Mouse (Mus musculus) kidney, adult 2 months (tissue): ENCODE data around the gene Dnah2. TPM values are rescaled to one million over a fixed set of nuclear protein-coding genes. Genes with fewer than 3 reads are reported as not detected.
A peak's percentile ranks its signal among the peaks of the same experiment; 100 is the strongest.

ENCODE experiments used
- DNase-seq: peaks from one replicate; pipeline ENCODE4 v3.0.0; 2021
- H3K27ac ChIP-seq: fragments of 200-500 bp; 2 replicates; pipeline ENCODE4 v1.5.1; 2012; ENCODE audit warnings: low read depth, low read length, control low read depth, inconsistent platforms; ENCODE audit not compliant: insufficient read depth
- H3K27me3 ChIP-seq: fragments of 200-500 bp; replicated peaks from 2 replicates; pipeline ENCODE4 v1.6.1; 2012; ENCODE audit warnings: mild to moderate bottlenecking, moderate library complexity, low read length, inconsistent platforms; ENCODE audit not compliant: control insufficient read depth, insufficient read depth
- H3K36me3 ChIP-seq: fragments of 200-500 bp; 2 replicates; pipeline ENCODE4 v1.6.1; 2012; ENCODE audit warnings: mild to moderate bottlenecking, moderate library complexity, low read length, inconsistent platforms; ENCODE audit not compliant: control insufficient read depth, insufficient read depth
- H3K4me1 ChIP-seq: fragments of 200-500 bp; 2 replicates; pipeline ENCODE4 v1.6.1; 2011; ENCODE audit warnings: low read length; ENCODE audit not compliant: control insufficient read depth, insufficient read depth
- H3K4me3 ChIP-seq: fragments of 200-500 bp; 2 replicates; pipeline ENCODE4 v1.5.1; 2011; ENCODE audit warnings: mild to moderate bottlenecking, low read depth, low read length, control low read depth; ENCODE audit not compliant: insufficient read depth
- CTCF ChIP-seq: fragments of 200-500 bp; conservative IDR thresholded peaks from 2 replicates; pipeline ENCODE4 v1.5.1; 2011; ENCODE audit warnings: low read depth, mild to moderate bottlenecking, control low read depth, low read length, moderate library complexity, mixed read lengths; ENCODE audit not compliant: insufficient read depth, insufficient read length
- POLR2A ChIP-seq: fragments of 200-500 bp; IDR thresholded peaks from one replicate; pipeline ENCODE4 v1.6.1; 2011; ENCODE audit warnings: low read depth, low read length, control low read depth
- WGBS: fragments of 180-500 bp; shearing (Covaris S2); methylation state at CpG from one replicate; pipeline ENCODE4 v1.1.7; 2018; 5-methylcytosine and 5-hydroxymethylcytosine counted together
- polyA plus RNA-seq: library from polyadenylated mRNA; depleted of rRNA; stranded (reverse); fragments of >200 nt; gene quantifications from 2 replicates; pipeline ENCODE4 v1.2.3, GENCODE M21; 2012

The Dnah2 gene
- polyA plus RNA-seq, 1 experiment, result 0.50 TPM

- DNase-seq, result no peak
- WGBS, result 74% methylated on average over 5 of the region's 5 CpGs
- TF ChIP-seq CTCF (no peak), POLR2A (no peak)
- Histone ChIP-seq H3K4me1 (no peaks in the 10 kb centered on the region), H3K36me3 (no peaks in the 10 kb centered on the region), H3K4me3 (no peak overlapping the region), H3K27me3 (no peaks in the 10 kb centered on the region), H3K27ac (no peak overlapping the region)
Measured at GRCm38 (mm10) chr11:69554539-69555140, 5.7 kb upstream of the Dnah2 start.

GRCm38 (mm10) chr11:69553341-69553721 is 4.4 kb upstream of the Dnah2 start:
- H3K27ac ChIP-seq, result no peak overlapping the region
- DNase-seq, result no peak
- H3K4me1 ChIP-seq, result no peaks in the 10 kb centered on the region
- 29% methylated on average over 2 of the region's 2 CpGs for WGBS
- no peaks in the 10 kb centered on the region for H3K36me3 ChIP-seq
- no peaks in the 10 kb centered on the region for H3K27me3 ChIP-seq
- TF ChIP-seq CTCF (no peak), POLR2A (no peak)
- no peak overlapping the region for H3K4me3 ChIP-seq

GRCm38 (mm10) chr11:69552622-69553340 is 3.9 kb upstream of the Dnah2 start:
- TF ChIP-seq CTCF (no peak), POLR2A (no peak)
- Histone ChIP-seq H3K36me3 (no peaks in the 10 kb centered on the region), H3K27ac (no peak overlapping the region), H3K4me1 (no peaks in the 10 kb centered on the region), H3K27me3 (no peaks in the 10 kb centered on the region), H3K4me3 (no peak overlapping the region)
- DNase-seq, result no peak
- 31% methylated on average over 14 of the region's 14 CpGs for WGBS

GRCm38 (mm10) chr11:69551310-69551709 is 2.4 kb upstream of the Dnah2 start:
- no peak overlapping the region for H3K27ac ChIP-seq
- no peak for DNase-seq
- peaks cover 7% of the 10 kb centered on the region; the same call in 1 of the 2 replicates for H3K4me1 ChIP-seq
- WGBS, result 68% methylated on average over 4 of the region's 4 CpGs
- H3K27me3 ChIP-seq, result no peaks in the 10 kb centered on the region
- no peaks in the 10 kb centered on the region for H3K36me3 ChIP-seq
- TF ChIP-seq POLR2A (no peak), CTCF (no peak)
- H3K4me3 ChIP-seq, result no peak overlapping the region

GRCm38 (mm10) chr11:69547071-69547470 is 1.8 kb downstream of the Dnah2 start:
- Histone ChIP-seq H3K27me3 (no peaks in the 10 kb centered on the region), H3K27ac (no peak overlapping the region), H3K4me1 (peaks cover 7% of the 10 kb centered on the region; the same call in 1 of the 2 replicates), H3K4me3 (peak overlapping the region; percentile 33), H3K36me3 (no peaks in the 10 kb centered on the region)
- WGBS, result 4% methylated on average over 15 of the region's 15 CpGs
- TF ChIP-seq CTCF (peak; percentile 55), POLR2A (no peak)
- DNase-seq, result peak; percentile 57

- Histone ChIP-seq H3K27me3 (no peaks in the 10 kb centered on the region), H3K4me3 (peak overlapping the region; percentile 33), H3K4me1 (peaks cover 7% of the 10 kb centered on the region; the same call in 1 of the 2 replicates), H3K27ac (no peak overlapping the region), H3K36me3 (no peaks in the 10 kb centered on the region)
- peak; percentile 79 for DNase-seq
- under 1% methylated on average over 44 of the region's 44 CpGs for WGBS
- TF ChIP-seq POLR2A (no peak), CTCF (peak; percentile 47; the same call in 1 of the 2 replicates)
Measured at GRCm38 (mm10) chr11:69546423-69547053, 2.4 kb downstream of the Dnah2 start.

GRCm38 (mm10) chr11:69545957-69546356 is 3.0 kb downstream of the Dnah2 start:
- Histone ChIP-seq H3K36me3 (no peaks in the 10 kb centered on the region), H3K27ac (no peak overlapping the region), H3K4me1 (peaks cover 7% of the 10 kb centered on the region; the same call in 1 of the 2 replicates), H3K27me3 (no peaks in the 10 kb centered on the region), H3K4me3 (peak overlapping the region; percentile 33; the same call in 1 of the 2 replicates)
- 32% methylated on average over 7 of the region's 7 CpGs for WGBS
- no peak for TF ChIP-seq CTCF
- TF ChIP-seq POLR2A, result no peak
- DNase-seq, result peak; percentile 8
